Mouse (Mus musculus): ENCODE measurements at regions not wholly inside any gene's neighbourhood (a gene's known extent, or its start where the extent isn't known, plus 50 kb on each side); places are given as distances from the start of the nearest gene placed in this dataset.

DNA sequence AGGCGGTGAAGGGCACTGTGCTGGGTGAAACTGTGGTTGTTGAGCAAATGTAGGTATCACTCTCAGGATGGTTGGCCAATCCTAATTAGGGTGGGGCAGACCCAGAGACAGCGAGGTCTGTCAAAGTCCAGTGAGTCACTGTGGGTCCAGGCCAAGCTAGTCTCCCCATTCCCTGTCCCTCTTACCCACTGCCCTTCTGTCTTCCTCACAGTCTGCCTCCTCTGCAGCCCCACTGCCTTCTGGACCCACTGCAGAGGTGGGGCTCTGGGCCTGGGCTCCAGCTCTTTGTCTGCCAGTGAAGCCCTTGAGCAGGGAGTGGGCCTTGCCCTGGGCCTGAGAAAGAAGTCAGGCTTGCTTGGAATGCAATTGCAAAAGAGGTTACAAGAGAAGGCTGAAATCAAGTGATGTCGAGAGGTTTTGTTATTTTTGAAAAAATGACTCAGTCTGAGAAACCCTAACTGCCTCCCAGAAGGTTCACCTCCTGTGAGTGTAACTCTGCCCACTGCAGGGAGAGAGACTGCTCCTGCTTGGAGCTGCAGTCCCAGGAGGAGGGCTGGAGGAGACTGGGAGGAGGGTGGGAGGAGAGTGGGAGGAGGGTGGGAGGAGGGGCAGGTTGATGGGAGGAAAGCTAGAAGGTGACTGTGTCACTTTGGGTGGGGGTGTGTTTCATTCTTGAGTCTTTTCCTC lies 193.3 kb downstream of the 4933412E24Rik start:
- Histone ChIP-seq H3K27ac (0 out of 2 replicates have a peak overlapping the region, but pooled peaks have one; percentile 15), H3K79me2 (ENCODE audit: inconsistent target) (no peaks in the 10 kb centered on the region), H3K4me3 (ENCODE audit: inconsistent target) (no peak overlapping the region), H3K36me3 (ENCODE audit: inconsistent target) (no peaks in the 10 kb centered on the region)
- whole genome bisulfite sequencing (ENCODE audit: missing documents), result 29% methylated on average over 3 of the region's 3 CpGs

DNA sequence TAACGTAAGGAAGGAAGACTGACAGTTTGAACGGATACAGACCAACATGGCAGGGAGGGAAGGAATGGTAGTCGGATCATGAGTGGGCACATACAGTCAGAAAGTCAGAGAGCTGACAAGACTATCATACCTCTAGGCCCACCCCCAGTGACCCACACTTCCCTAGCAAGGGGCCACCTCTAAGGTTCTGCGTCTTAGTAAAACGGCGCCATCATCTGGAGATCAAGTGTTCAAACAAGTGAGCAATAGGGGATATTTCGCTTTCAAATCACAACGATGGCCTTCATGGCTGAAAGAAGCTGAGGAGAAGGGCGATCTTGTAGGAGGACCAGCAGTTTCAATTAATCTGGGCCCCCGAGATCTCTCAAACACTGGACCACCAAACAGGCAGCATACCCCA lies 196.1 kb downstream of the 4933412E24Rik start:
- Histone ChIP-seq H3K27ac (no peak overlapping the region), H3K4me3 (ENCODE audit: inconsistent target) (no peak overlapping the region), H3K36me3 (ENCODE audit: inconsistent target) (no peaks in the 10 kb centered on the region), H3K79me2 (ENCODE audit: inconsistent target) (no peaks in the 10 kb centered on the region)
- 87% methylated on average over 10 of the region's 10 CpGs for WGBS (ENCODE audit: missing documents)

DNA sequence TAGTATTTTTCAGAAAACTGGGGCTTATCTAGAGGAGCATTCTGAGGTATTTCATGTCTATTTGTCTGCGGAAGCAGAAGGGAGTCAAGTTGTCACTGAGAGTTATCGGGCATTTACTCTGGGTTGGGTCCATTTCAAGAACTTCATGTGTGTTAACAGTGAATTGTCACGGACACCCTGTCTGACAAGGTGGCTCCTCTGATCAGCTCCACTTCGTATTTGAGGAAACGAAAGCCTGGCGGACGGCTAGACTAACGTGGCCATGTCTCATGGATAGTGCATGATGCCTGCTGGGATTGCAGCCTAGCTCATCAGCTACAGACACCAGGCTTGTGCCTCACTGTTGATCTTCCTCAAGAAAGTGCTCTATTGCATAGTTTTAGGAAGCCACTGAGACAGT lies 200.4 kb downstream of the 4933412E24Rik start:
- no peak overlapping the region for H3K27ac ChIP-seq
- no peak overlapping the region for H3K4me3 ChIP-seq (ENCODE audit: inconsistent target)
- no peaks in the 10 kb centered on the region for H3K79me2 ChIP-seq (ENCODE audit: inconsistent target)
- WGBS (ENCODE audit: missing documents), result 93% methylated on average over 8 of the region's 8 CpGs
- no peaks in the 10 kb centered on the region for H3K36me3 ChIP-seq (ENCODE audit: inconsistent target)

DNA sequence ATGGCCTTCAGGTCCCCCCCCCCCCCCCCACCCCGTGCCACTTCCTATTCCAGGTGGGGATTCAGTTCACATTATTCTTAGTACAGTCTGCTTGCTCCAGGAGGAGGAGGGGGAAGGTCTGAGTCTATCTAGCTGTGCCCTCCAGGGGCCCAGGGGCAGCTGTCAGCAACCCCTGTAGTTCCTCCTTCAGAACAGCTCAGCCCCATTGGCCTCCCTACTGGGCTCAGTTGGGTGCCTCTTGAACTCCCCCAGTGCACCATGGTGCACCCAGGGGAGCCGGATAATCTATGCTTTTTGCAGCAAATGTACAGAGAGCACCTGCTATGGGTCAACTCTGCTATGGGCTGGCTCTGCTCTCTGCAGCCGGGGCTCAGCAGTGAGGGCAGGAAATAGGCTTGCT lies 204.8 kb downstream of the 4933412E24Rik start:
- H3K36me3 ChIP-seq (ENCODE audit: inconsistent target), result no peaks in the 10 kb centered on the region
- WGBS (ENCODE audit: missing documents), result 39% methylated on average over 3 of the region's 3 CpGs
- no peaks in the 10 kb centered on the region for H3K79me2 ChIP-seq (ENCODE audit: inconsistent target)
- H3K4me3 ChIP-seq (ENCODE audit: inconsistent target), result no peak overlapping the region
- no peak overlapping the region for H3K27ac ChIP-seq

DNA sequence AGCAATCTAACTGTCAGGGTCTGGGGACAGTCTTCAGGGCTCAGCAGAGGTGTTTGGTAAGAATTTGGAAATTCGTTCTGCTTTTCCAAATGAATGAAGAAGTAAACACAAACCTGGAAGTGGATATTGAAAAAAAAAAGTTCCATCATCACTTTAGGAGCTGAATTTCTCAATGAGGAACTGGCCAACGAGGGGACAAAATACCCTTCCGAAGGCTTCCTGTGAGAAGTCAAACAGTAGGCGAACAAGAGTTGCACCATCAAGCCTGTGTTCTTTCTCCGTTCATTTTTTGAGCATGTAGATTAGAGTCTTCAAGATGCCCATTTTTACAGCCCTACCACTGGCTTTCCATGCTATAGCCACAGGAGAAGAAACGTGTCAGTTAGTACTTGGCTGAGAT lies 207.1 kb downstream of the 4933412E24Rik start:
- H3K4me3 ChIP-seq (ENCODE audit: inconsistent target), result no peak overlapping the region
- no peaks in the 10 kb centered on the region for H3K36me3 ChIP-seq (ENCODE audit: inconsistent target)
- H3K27ac ChIP-seq, result peak overlapping the region; percentile 31
- 31% methylated on average over 6 of the region's 6 CpGs for WGBS (ENCODE audit: missing documents)
- H3K79me2 ChIP-seq (ENCODE audit: inconsistent target), result no peaks in the 10 kb centered on the region

DNA sequence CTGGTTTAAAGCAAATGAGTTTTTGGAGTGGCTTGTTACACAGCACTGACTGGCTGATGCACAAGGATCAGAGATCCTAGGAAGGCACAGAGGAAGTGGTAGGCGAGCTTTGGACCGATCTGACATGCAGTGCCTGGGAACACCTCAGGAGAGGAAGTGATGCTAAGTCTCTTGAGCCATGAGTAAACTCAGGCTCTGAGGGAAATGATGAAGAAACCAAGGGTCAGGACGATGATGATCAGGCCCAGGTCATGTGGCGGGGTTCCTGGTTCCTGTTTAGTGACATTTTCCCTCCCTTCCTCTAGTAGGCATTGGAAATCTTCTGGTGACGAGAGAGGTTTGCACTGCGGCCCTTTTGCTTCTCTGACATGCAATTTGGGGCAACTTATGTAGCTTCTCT lies 208.7 kb downstream of the 4933412E24Rik start:
- WGBS (ENCODE audit: missing documents), result 23% methylated on average over 6 of the region's 6 CpGs
- Histone ChIP-seq H3K36me3 (ENCODE audit: inconsistent target) (no peaks in the 10 kb centered on the region), H3K79me2 (ENCODE audit: inconsistent target) (no peaks in the 10 kb centered on the region), H3K27ac (peak overlapping the region; percentile 31), H3K4me3 (ENCODE audit: inconsistent target) (no peak overlapping the region)

DNA sequence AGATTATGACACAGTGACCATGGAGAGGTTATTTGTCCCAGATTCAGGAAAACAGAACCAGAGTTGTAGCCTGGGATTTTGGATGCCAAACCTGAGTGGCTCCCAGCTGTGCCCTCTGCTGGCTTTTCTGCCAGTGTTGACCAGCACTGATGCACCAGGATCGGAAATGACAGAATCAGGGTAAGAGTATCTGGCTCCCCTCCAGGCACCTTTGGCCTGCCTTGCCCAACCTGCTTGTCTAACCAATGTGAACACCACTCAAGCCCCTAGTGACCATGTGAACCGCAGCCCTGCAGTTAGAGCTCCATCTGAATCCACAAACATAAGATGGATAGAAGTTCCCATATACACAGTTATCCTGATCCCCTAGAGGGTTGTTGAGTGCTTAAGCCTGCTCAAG lies 210.6 kb downstream of the 4933412E24Rik start:
- Histone ChIP-seq H3K27ac (no peak overlapping the region), H3K79me2 (ENCODE audit: inconsistent target) (no peaks in the 10 kb centered on the region), H3K36me3 (ENCODE audit: inconsistent target) (no peaks in the 10 kb centered on the region), H3K4me3 (ENCODE audit: inconsistent target) (no peak overlapping the region)
- WGBS (ENCODE audit: missing documents), result 84% methylated on average over 2 of the region's 2 CpGs

DNA sequence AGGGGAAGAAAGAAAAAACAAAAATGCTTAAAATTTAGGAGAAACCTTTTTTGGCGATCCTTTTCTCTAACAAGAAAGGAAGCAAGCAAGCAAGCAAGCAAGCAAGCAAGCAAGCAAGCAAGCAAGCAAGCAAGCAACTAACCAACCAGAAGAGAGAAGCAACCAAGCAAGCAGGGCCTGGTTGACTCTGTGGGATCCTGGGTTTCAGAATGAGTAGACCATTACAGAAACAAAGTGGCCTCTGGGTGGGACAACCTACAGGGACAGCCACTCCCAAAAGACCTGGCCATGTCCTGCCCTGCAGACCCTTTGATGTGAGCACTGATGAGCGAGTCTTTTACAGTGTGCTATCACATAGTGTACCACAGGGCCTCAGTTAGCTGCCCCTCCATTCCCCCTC lies 211.6 kb downstream of the 4933412E24Rik start:
- no peaks in the 10 kb centered on the region for H3K79me2 ChIP-seq (ENCODE audit: inconsistent target)
- no peak overlapping the region for H3K27ac ChIP-seq
- no peaks in the 10 kb centered on the region for H3K36me3 ChIP-seq (ENCODE audit: inconsistent target)
- WGBS (ENCODE audit: missing documents), result 92% methylated on average over 2 of the region's 2 CpGs
- no peak overlapping the region for H3K4me3 ChIP-seq (ENCODE audit: inconsistent target)

DNA sequence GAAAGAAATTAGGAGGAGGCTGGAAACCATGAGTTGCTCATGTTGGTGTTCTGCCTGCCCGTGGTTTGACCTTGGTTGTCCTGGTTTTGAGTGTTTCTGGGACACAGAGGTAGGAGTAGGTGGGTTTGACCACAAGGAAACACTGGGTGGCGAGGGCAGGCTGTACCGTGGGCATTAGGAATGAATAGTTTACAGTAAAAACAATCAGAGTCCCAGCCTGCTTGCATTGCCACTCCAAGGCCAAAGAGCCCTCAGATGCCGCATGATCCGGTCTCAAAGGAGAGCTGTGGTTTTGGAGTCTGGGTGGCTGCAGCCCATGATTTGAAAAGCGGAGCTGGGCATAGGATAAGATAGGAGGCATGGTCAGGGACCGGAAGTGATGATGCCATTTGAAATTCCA lies 212.0 kb downstream of the 4933412E24Rik start:
- no peak overlapping the region for H3K4me3 ChIP-seq (ENCODE audit: inconsistent target)
- H3K36me3 ChIP-seq (ENCODE audit: inconsistent target), result no peaks in the 10 kb centered on the region
- WGBS (ENCODE audit: missing documents), result 92% methylated on average over 7 of the region's 7 CpGs
- H3K79me2 ChIP-seq (ENCODE audit: inconsistent target), result no peaks in the 10 kb centered on the region
- H3K27ac ChIP-seq, result no peak overlapping the region

DNA sequence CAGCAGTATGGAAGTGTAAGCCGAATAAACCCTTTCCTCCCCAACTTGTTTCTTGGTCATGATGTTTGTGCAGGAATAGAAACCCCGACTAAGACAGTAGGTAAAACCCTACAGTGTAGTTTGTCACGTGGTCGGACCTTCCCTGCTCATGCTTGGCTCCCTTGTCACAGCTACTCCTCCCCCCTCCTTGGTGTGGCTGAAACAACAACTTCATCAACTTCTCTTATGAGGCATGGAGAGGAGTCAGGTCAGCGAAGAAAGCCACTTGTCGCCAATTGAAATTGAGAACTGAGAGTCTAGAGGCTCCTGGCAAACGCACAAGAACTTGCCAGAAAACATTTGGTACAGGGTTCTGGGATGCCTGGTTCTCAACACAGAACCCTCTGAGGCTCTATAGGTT lies 214.1 kb downstream of the 4933412E24Rik start:
- Histone ChIP-seq H3K27ac (no peak overlapping the region), H3K79me2 (ENCODE audit: inconsistent target) (no peaks in the 10 kb centered on the region), H3K4me3 (ENCODE audit: inconsistent target) (no peak overlapping the region), H3K36me3 (ENCODE audit: inconsistent target) (no peaks in the 10 kb centered on the region)
- WGBS (ENCODE audit: missing documents), result 72% methylated on average over 5 of the region's 7 CpGs

DNA sequence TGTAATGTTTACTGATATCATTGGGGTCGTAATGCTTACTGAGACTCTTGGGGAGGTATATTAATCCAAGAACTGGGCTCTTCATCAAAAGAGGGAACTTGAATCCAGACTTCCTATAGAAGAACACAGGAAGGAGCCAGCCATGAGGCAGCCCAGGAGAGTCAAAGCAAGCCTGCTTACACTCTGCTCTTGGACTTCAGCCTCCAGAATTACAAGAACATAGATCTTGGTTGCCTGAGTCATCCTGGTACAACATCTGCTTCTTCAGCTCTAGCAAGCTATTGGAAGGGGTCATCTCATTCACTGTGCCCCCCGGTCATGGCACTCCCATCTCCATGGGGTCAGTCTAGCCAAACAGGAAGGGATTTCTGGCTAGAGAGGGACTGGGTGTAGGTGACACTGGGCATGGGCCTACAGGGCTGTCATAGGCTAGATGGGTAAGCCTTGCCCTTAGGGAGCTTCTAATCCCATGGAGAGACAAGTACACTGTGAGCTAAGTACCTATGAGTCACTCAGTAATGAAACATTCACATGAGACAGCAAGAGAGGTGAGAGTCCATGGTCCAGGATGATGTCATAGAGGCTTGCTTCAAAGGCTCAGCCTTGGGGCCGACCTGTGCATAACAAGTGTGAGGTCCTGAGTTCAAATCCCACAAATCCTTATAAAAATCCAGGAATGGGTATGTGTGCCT lies 217.1 kb downstream of the 4933412E24Rik start:
- Histone ChIP-seq H3K79me2 (ENCODE audit: inconsistent target) (no peaks in the 10 kb centered on the region), H3K36me3 (ENCODE audit: inconsistent target) (no peaks in the 10 kb centered on the region), H3K27ac (no peak overlapping the region), H3K4me3 (ENCODE audit: inconsistent target) (no peak overlapping the region)
- WGBS (ENCODE audit: missing documents), result 95% methylated on average over 3 of the region's 3 CpGs

DNA sequence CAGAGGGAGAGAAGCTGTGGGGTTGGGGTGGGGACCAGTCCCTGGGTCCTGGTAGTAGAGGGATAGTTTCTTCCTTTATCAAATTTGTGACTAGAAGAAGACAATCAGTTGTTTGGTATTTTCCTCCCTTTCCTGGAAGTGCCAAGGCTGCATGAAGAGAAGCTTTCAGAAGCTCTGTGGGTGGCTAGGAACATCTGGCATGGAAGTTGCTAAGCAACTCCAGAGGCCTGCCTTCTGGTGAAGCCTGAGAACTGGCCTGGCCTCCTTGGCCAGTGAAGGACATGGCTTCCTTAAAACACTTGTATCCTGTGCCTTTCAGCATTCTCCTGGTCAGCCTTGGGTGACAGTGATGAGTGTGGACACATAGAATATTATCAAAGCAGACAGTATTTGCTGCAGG lies 217.9 kb downstream of the 4933412E24Rik start:
- Histone ChIP-seq H3K4me3 (ENCODE audit: inconsistent target) (no peak overlapping the region), H3K27ac (no peak overlapping the region), H3K79me2 (ENCODE audit: inconsistent target) (no peaks in the 10 kb centered on the region), H3K36me3 (ENCODE audit: inconsistent target) (no peaks in the 10 kb centered on the region)

DNA sequence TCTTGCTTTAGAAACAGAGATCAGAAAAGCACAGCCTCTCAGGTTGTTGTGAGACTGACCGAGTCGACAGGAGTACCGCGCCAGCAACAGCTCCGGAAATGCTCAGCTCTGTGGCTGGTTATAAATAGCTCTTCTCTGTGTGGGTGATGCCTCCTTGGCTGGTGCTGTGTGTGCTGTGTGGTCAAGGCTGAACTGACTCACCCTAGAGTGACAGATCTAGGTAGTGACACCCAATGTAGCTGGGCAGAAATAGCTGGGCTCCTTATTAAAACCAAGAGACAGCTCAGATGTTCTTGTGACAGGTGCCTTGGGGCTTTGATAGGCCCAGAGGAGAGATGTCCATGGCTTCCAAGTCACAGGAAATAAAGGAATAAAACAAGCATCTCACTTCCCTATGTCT lies 220.7 kb downstream of the 4933412E24Rik start:
- Histone ChIP-seq H3K79me2 (ENCODE audit: inconsistent target) (no peaks in the 10 kb centered on the region), H3K36me3 (ENCODE audit: inconsistent target) (no peaks in the 10 kb centered on the region), H3K27ac (peak overlapping the region; percentile 7; the same call in 1 of the 2 replicates), H3K4me3 (ENCODE audit: inconsistent target) (no peak overlapping the region)
- WGBS (ENCODE audit: missing documents), result 2% methylated on average over 5 of the region's 5 CpGs

DNA sequence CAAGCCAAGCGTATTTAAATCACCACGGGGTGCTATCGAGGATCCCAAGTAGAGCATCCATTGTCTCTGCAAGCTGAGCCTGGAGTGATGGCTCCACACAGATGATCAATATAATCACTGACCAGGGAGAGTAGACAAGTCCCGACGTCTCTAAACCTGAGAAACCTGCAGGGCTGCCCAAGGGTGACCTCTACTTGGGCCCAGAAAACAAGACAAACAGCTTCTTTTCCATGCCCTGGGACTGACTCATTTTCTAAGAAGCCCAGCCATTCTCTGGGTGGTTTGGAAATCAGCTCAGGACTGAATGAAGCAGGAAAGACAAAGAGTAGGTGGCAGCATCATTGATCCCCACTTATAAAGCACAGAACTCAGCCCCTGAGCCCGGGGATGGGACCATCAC lies 221.5 kb downstream of the 4933412E24Rik start:
- Histone ChIP-seq H3K36me3 (ENCODE audit: inconsistent target) (no peaks in the 10 kb centered on the region), H3K79me2 (ENCODE audit: inconsistent target) (no peaks in the 10 kb centered on the region), H3K4me3 (ENCODE audit: inconsistent target) (no peak overlapping the region), H3K27ac (no peak overlapping the region)
- 96% methylated on average over 6 of the region's 6 CpGs for WGBS (ENCODE audit: missing documents)

DNA sequence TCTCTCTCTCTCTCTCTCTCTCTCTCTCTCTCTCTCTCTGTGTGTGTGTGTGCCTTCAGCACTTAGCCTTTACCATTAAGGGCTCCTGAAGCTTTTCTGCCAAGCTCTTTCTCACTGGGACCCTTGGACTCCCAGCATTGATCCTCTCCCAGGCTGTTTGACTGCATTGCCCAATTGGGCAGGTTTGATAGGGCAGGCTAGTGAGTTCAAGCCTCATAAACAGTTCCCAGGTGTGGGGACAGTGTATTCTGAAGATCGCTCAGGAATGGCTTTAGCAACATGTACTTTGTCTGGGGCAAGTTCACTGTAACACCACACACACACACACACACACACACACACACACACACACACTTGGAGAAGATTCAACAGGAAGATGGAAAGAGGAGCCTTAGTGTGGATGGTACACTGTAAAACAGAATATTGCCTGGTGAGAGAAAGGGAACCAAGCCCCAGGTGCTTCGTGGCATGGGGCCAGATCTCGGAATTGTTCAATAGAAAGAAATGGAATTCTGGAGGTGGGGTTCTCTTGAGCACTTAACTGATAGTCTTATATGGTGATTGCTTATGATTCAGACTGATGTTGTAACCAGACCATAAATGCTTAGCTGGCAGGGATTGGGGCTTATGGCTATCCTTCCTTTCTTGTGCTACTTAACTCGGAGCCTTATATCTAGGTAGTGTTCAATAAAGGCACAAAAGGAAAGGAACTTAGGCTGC lies 229.5 kb downstream of the 4933412E24Rik start:
- H3K4me3 ChIP-seq (ENCODE audit: inconsistent target), result no peak overlapping the region
- H3K36me3 ChIP-seq (ENCODE audit: inconsistent target), result no peaks in the 10 kb centered on the region
- WGBS (ENCODE audit: missing documents), result 90% methylated on average over 4 of the region's 4 CpGs
- H3K79me2 ChIP-seq (ENCODE audit: inconsistent target), result no peaks in the 10 kb centered on the region
- H3K27ac ChIP-seq, result no peak overlapping the region
